Mouse (Mus musculus): ENCODE results near the gene Fem1b.

- TF ChIP-seq GATA1 (IDR thresholded peaks at IDR 0.05; ENCODE audit: low read length) (no peak), TAL1 (IDR thresholded peaks at IDR 0.05; ENCODE audit: low read length) (no peak)
These were observed 27.5 kb upstream of the Fem1b start for GRCm38 (mm10) chr9:62839172-62839770.

Measured in erythroblast, embryonic 14.5 days (primary cell).